Comparison of ENCODE assay signal across 10 mouse cellular contexts in genomic region chr14:74618858-74619257, GRCm38 (mm10). TPM values are rescaled to one million over a fixed set of nuclear protein-coding genes. Genes with fewer than 3 reads are reported as not detected.
DNase-seq lines count a peak whose midpoint lies in the region; ATAC-seq and TF ChIP-seq lines count a peak whose summit lies in the region.
"Had no signal": no experiment of that assay in that cellular context is flagged by ENCODE, and none has a peak within 500 bp of the region (broad histone marks: within the 10 kb centered on the region; RNA-seq: fewer than 3 reads in every experiment).

No protein-coding gene starts in this region.

- TF ChIP-seq POLR2A in bone marrow, adult 2 months (IDR thresholded peaks at IDR 0.05; ENCODE audit: borderline replicate concordance, control insufficient read depth, low read depth, low read length) = no peak
- TF ChIP-seq POLR2A in small intestine, adult 2 months (IDR thresholded peaks at IDR 0.05; ENCODE audit: low read depth, low read length) = no peak

- H3K9me3 ChIP-seq in liver, embryonic 11.5 days (ENCODE audit: control insufficient read depth, low read length) = no peaks in the 10 kb centered on the region

- H3K9ac ChIP-seq in liver, embryonic 11.5 days (ENCODE audit: low read depth, low read length) = no peak overlapping the region
- H3K9ac ChIP-seq: neural tube, embryonic 15.5 days had no signal

- ATAC-seq in liver, embryonic 11.5 days (replicated peaks; ENCODE audit: low FRiP score) = no peak
- ATAC-seq: intestine, embryonic 16.5 days had no signal

- H3K27ac ChIP-seq in liver, embryonic 11.5 days (ENCODE audit: low read depth, low read length) = no peak overlapping the region
- H3K27ac ChIP-seq in bone marrow, adult 2 months (ENCODE audit: control insufficient read depth, insufficient read depth, low read depth, low read length, poor library complexity) = no peak overlapping the region
- no peak overlapping the region for H3K27ac ChIP-seq in small intestine, adult 2 months (ENCODE audit: insufficient read depth, low read depth, low read length)
- H3K27ac ChIP-seq: neural tube, embryonic 15.5 days had no signal

- WGBS in liver, embryonic 11.5 days = 58% methylated on average over 4 of the region's 4 CpGs
- WGBS in bone marrow, adult 2 months = 49% methylated on average over 4 of the region's 4 CpGs
- WGBS in small intestine, adult 2 months = 55% methylated on average over 4 of the region's 4 CpGs

- H3K27me3 ChIP-seq in liver, embryonic 11.5 days (replicated peaks; ENCODE audit: control insufficient read depth, insufficient read depth, low read length) = no peaks in the 10 kb centered on the region
- no peaks in the 10 kb centered on the region for H3K27me3 ChIP-seq in small intestine, adult 2 months (ENCODE audit: control insufficient read depth, insufficient read depth, low read length)
- H3K27me3 ChIP-seq: neural tube, embryonic 15.5 days had no signal

- no peak overlapping the region for H3K4me3 ChIP-seq in liver, embryonic 11.5 days (ENCODE audit: low read depth, low read length)
- no peak overlapping the region for H3K4me3 ChIP-seq in bone marrow, adult 2 months (replicated peaks; ENCODE audit: control insufficient read depth, low read depth, low read length)
- H3K4me3 ChIP-seq in small intestine, adult 2 months (ENCODE audit: low read depth, low read length) = no peak overlapping the region
- H3K4me3 ChIP-seq: neural tube, embryonic 15.5 days had no signal

- TF ChIP-seq CTCF in bone marrow, adult 2 months (IDR thresholded peaks at IDR 0.05; ENCODE audit: control insufficient read depth, insufficient read depth, low read length) = peak; percentile 35; the same call in 1 of the 2 replicates
- TF ChIP-seq CTCF in small intestine, adult 2 months (IDR thresholded peaks at IDR 0.05; ENCODE audit: extremely low read depth, insufficient read length, insufficient replicate concordance, low read depth, low read length) = peak; percentile 19; the same call in 1 of the 2 replicates

- peak; percentile 16 for DNase-seq in adrenal gland, postnatal 14 days
- DNase-seq in adrenal gland, adult 18-20 months (ENCODE audit: low spot score in 2 of 2) = no peak
- DNase-seq in liver (peak; percentile 36), MN1 (ENCODE audit: low spot score) (no peak)
- DNase-seq in liver, embryonic 11.5 days (ENCODE audit: low spot score) = no peak
- no peak for DNase-seq in cerebellum, adult 9-11 months

- no peaks in the 10 kb centered on the region for H3K4me1 ChIP-seq in liver, embryonic 11.5 days (replicated peaks; ENCODE audit: control insufficient read depth, insufficient read depth, low read length)
- no peaks in the 10 kb centered on the region for H3K4me1 ChIP-seq in bone marrow, adult 2 months (ENCODE audit: control insufficient read depth, insufficient read depth, low read length)
- H3K4me1 ChIP-seq in small intestine, adult 2 months (ENCODE audit: control insufficient read depth, insufficient read depth, insufficient read length, low read length) = no peaks in the 10 kb centered on the region
- H3K4me1 ChIP-seq: neural tube, embryonic 15.5 days had no signal

- no peak overlapping the region for H3K4me2 ChIP-seq in liver, embryonic 11.5 days
- H3K4me2 ChIP-seq: neural tube, embryonic 15.5 days had no signal

- no peaks in the 10 kb centered on the region for H3K36me3 ChIP-seq in liver, embryonic 11.5 days (ENCODE audit: control insufficient read depth, insufficient read depth, low read length)
- H3K36me3 ChIP-seq in small intestine, adult 2 months (ENCODE audit: control insufficient read depth, insufficient read depth, low read length) = no peaks in the 10 kb centered on the region
- H3K36me3 ChIP-seq: neural tube, embryonic 15.5 days had no signal

RNA-seq across cellular contexts. Expression of gene Htr2a, which starts 21.8 kb away (rescaled TPM):
- 0.11 and 0.26 TPM in 2 replicates for total RNA-seq in adrenal gland, postnatal 14 days (2021)
- under 1 TPM; 0.06 to 0.13 TPM for total RNA-seq in adrenal gland, adult 18-20 months (2021)
- polyA plus RNA-seq in liver, embryonic 11.5 days (2014; fragmentation: Nextera tagmentation; extraction: Ambion mirVana) = 0.36 and 0.49 TPM in 2 replicates
- 0.40 and 1.6 TPM in 2 replicates for polyA plus RNA-seq in bone marrow, adult 2 months (2011; ENCODE audit: insufficient read depth, insufficient read length, low replicate concordance, missing spikeins)
- polyA plus RNA-seq in small intestine, adult 2 months (2012; rRNA removed) = 0.03 and 0.05 TPM in 2 replicates

Comparison
In these comparisons a context has a peak if more than half of its experiments do, and no peak if none do; other contexts are left out.
1. DNase-seq: peak in adrenal gland, postnatal 14 days (single experiment) and liver (single experiment); none in adrenal gland, adult 18-20 months (0 of 2), liver, embryonic 11.5 days (single experiment), MN1 (single experiment) and cerebellum, adult 9-11 months (single experiment).